Mouse (Mus musculus): ENCODE measurements at regions not wholly inside any gene's neighbourhood (a gene's known extent, or its start where the extent isn't known, plus 50 kb on each side); places are given as distances from the start of the nearest gene placed in this dataset.

GRCm38 (mm10) chr10:97064546-97064945, 414.9 kb upstream of the Dcn start:
- TF ChIP-seq CTCF (IDR thresholded peaks at IDR 0.05; ENCODE audit: insufficient read depth, low read length) = no peak
- no peak for TF ChIP-seq POLR2A (IDR thresholded peaks at IDR 0.05; ENCODE audit: borderline replicate concordance, extremely low read depth, low read depth, low read length)

Measured in lung, adult 2 months (tissue).